Comparison of ENCODE assay signal across 10 mouse cellular contexts in the genomic region with DNA sequence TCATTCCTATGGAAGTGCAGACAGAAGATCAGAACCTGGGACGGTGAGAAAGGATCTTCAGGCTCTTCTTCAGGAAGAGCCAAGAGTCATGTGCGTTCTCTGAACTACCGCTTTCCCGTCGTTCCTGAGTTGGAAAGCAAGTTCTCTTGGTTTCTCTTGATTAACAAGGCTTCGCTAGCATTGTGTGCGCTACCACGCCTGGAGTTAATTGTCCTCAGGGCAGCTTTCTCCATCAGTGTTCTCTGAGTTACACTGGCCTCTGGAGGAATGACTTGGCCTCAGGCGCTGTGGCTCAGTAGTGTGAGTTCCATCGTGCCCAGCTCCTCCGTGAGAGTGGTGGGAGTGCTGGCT.
DNase-seq lines count a peak whose midpoint lies in the region; ATAC-seq lines count a peak whose summit lies in the region.
"Had no signal": no experiment of that assay in that cellular context is flagged by ENCODE, and none has a peak within 500 bp of the region (broad histone marks: within the 10 kb centered on the region; RNA-seq: fewer than 3 reads in every experiment).

No protein-coding gene starts in this region.

- H3K9me3 ChIP-seq in heart, embryonic 11.5 days (replicated peaks; ENCODE audit: control insufficient read depth, low read length): no peaks in the 10 kb centered on the region
- no peaks in the 10 kb centered on the region for H3K9me3 ChIP-seq in hindbrain, embryonic 12.5 days (replicated peaks)
- H3K9me3 ChIP-seq in midbrain, embryonic 12.5 days: no peaks in the 10 kb centered on the region

- no peaks in the 10 kb centered on the region for H3K4me1 ChIP-seq in heart, embryonic 11.5 days (ENCODE audit: control insufficient read depth, insufficient read depth, low read length)
- H3K4me1 ChIP-seq in hindbrain, embryonic 12.5 days: peaks cover 5% of the 10 kb centered on the region
- peaks cover 26% of the 10 kb centered on the region for H3K4me1 ChIP-seq in midbrain, embryonic 12.5 days

- H3K9ac ChIP-seq in heart, embryonic 11.5 days (ENCODE audit: low read depth, low read length): no peak overlapping the region
- H3K9ac ChIP-seq in hindbrain, embryonic 12.5 days: no peak overlapping the region
- no peak overlapping the region for H3K9ac ChIP-seq in midbrain, embryonic 12.5 days (replicated peaks)

- no peak overlapping the region for H3K4me3 ChIP-seq in heart, embryonic 11.5 days (ENCODE audit: low read depth, low read length)
- no peak overlapping the region for H3K4me3 ChIP-seq in hindbrain, embryonic 12.5 days
- H3K4me3 ChIP-seq in midbrain, embryonic 12.5 days: no peak overlapping the region

- no peak for DNase-seq in heart, adult 9 months (ENCODE audit: low spot score in 2 of 2)
- DNase-seq in embryo, embryonic 10.5 days (ENCODE audit: low spot score): peak; percentile 65
- no peak for DNase-seq in gastrocnemius, postnatal 10 days
- DNase-seq in frontal cortex, postnatal 14 days (ENCODE audit: low spot score in 2 of 2): no peak

- H3K27ac ChIP-seq in heart, embryonic 11.5 days (ENCODE audit: low read depth, low read length): no peak overlapping the region
- no peak overlapping the region for H3K27ac ChIP-seq in hindbrain, embryonic 12.5 days
- 0 out of 2 replicates have a peak overlapping the region, but pooled peaks have one; percentile 15 for H3K27ac ChIP-seq in midbrain, embryonic 12.5 days (replicated peaks)

- no peaks in the 10 kb centered on the region for H3K36me3 ChIP-seq in heart, embryonic 11.5 days (ENCODE audit: control insufficient read depth, insufficient read depth, low read length)
- H3K36me3 ChIP-seq in hindbrain, embryonic 12.5 days: no peaks in the 10 kb centered on the region
- H3K36me3 ChIP-seq in midbrain, embryonic 12.5 days: no peaks in the 10 kb centered on the region

- peak overlapping the region; percentile 29; the same call in 1 of the 2 replicates for H3K4me2 ChIP-seq in heart, embryonic 11.5 days
- H3K4me2 ChIP-seq in hindbrain, embryonic 12.5 days (replicated peaks): peak overlapping the region; percentile 21
- peak overlapping the region; percentile 24; the same call in 1 of the 2 replicates for H3K4me2 ChIP-seq in midbrain, embryonic 12.5 days (replicated peaks)

- WGBS in heart, embryonic 11.5 days (ENCODE audit: insufficient replicate concordance): 58% methylated on average over 11 of the region's 11 CpGs
- 44% methylated on average over 11 of the region's 11 CpGs for WGBS in hindbrain, embryonic 12.5 days
- 39% methylated on average over 11 of the region's 11 CpGs for WGBS in midbrain, embryonic 12.5 days

- no peaks in the 10 kb centered on the region for H3K27me3 ChIP-seq in heart, embryonic 11.5 days (ENCODE audit: control insufficient read depth, insufficient read depth, low read length)
- H3K27me3 ChIP-seq in hindbrain, embryonic 12.5 days: 0 out of 2 replicates have a peak, but pooled peaks cover 3% of the 10 kb centered on the region
- peaks cover 31% of the 10 kb centered on the region for H3K27me3 ChIP-seq in midbrain, embryonic 12.5 days
- H3K27me3 ChIP-seq: CH12.LX had no signal

- no peak for ATAC-seq in heart, embryonic 11.5 days (replicated peaks; ENCODE audit: insufficient number of reproducible peaks, low FRiP score, low TSS enrichment)
- no peak for ATAC-seq in hindbrain, embryonic 12.5 days (ENCODE audit: low FRiP score)
- 0 out of 2 replicates have a peak, but pooled peaks have one; percentile 35 for ATAC-seq in midbrain, embryonic 12.5 days (ENCODE audit: low FRiP score, low read depth)
- ATAC-seq in megakaryocyte-erythroid progenitor cell, adult 5-6 weeks (replicated peaks; ENCODE audit: low FRiP score, low TSS enrichment, poor library complexity, severe bottlenecking): no peak
- ATAC-seq: activated CD4-positive, CD25-positive, alpha-beta regulatory T cell, adult 4 months had no signal
